Mouse (Mus musculus): ENCODE data around the gene Acy3. TPM values are rescaled to one million over a fixed set of nuclear protein-coding genes. Genes with fewer than 3 reads are reported as not detected.
A peak's percentile ranks its signal among the peaks of the same experiment; 100 is the strongest.

The Acy3 gene
- polyA plus RNA-seq, 1 experiment = 1,670 TPM

- H3K4me1 ChIP-seq (ENCODE audit: control insufficient read depth, insufficient read depth, low read length) = peaks cover 16% of the 10 kb centered on the region
- DNase-seq = no peak
- no peaks in the 10 kb centered on the region; the same call in 1 of the 2 replicates for H3K36me3 ChIP-seq (ENCODE audit: control insufficient read depth, insufficient read depth, low read length)
- 86% methylated on average over 3 of the region's 3 CpGs for WGBS
- no peak for TF ChIP-seq CTCF (conservative IDR thresholded peaks at IDR 0.05; ENCODE audit: insufficient read depth, insufficient read length, low read depth, low read length)
- no peak for TF ChIP-seq POLR2A (IDR thresholded peaks at IDR 0.05; ENCODE audit: low read depth, low read length)
- H3K4me3 ChIP-seq (ENCODE audit: insufficient read depth, low read depth, low read length) = no peak overlapping the region
- H3K27ac ChIP-seq (ENCODE audit: insufficient read depth, low read depth, low read length) = peak overlapping the region; percentile 37; the same call in 1 of the 2 replicates
- no peaks in the 10 kb centered on the region for H3K27me3 ChIP-seq (replicated peaks; ENCODE audit: control insufficient read depth, insufficient read depth, low read length)
Observed at GRCm38 (mm10) chr19:3995505-3995904, 9.1 kb downstream of the Acy3 start.

GRCm38 (mm10) chr19:3996106-3996505, 9.7 kb downstream of the Acy3 start:
- TF ChIP-seq CTCF (conservative IDR thresholded peaks at IDR 0.05; ENCODE audit: insufficient read depth, insufficient read length, low read depth, low read length) = no peak
- no peak for TF ChIP-seq POLR2A (IDR thresholded peaks at IDR 0.05; ENCODE audit: low read depth, low read length)
- whole genome bisulfite sequencing = 60% methylated on average over 7 of the region's 7 CpGs

GRCm38 (mm10) chr19:3996747-3997146, 10.4 kb downstream of the Acy3 start:
- peaks cover 26% of the 10 kb centered on the region for H3K4me1 ChIP-seq (ENCODE audit: control insufficient read depth, insufficient read depth, low read length)
- TF ChIP-seq POLR2A (IDR thresholded peaks at IDR 0.05; ENCODE audit: low read depth, low read length) (no peak), CTCF (conservative IDR thresholded peaks at IDR 0.05; ENCODE audit: insufficient read depth, insufficient read length, low read depth, low read length) (no peak)
- peak overlapping the region; percentile 29; the same call in 1 of the 2 replicates for H3K27ac ChIP-seq (ENCODE audit: insufficient read depth, low read depth, low read length)

More at GRCm38 (mm10) chr19:3996106-3996505, 9.7 kb downstream of the Acy3 start:
- no peaks in the 10 kb centered on the region for H3K36me3 ChIP-seq (ENCODE audit: control insufficient read depth, insufficient read depth, low read length)
- H3K4me1 ChIP-seq (ENCODE audit: control insufficient read depth, insufficient read depth, low read length) = peaks cover 20% of the 10 kb centered on the region
- no peaks in the 10 kb centered on the region for H3K27me3 ChIP-seq (replicated peaks; ENCODE audit: control insufficient read depth, insufficient read depth, low read length)
- H3K27ac ChIP-seq (ENCODE audit: insufficient read depth, low read depth, low read length) = no peak overlapping the region
- no peak for DNase-seq
- H3K4me3 ChIP-seq (ENCODE audit: insufficient read depth, low read depth, low read length) = no peak overlapping the region

GRCm38 (mm10) chr19:3997231-3997630, 10.9 kb downstream of the Acy3 start:
- TF ChIP-seq CTCF (conservative IDR thresholded peaks at IDR 0.05; ENCODE audit: insufficient read depth, insufficient read length, low read depth, low read length) (no peak), POLR2A (IDR thresholded peaks at IDR 0.05; ENCODE audit: low read depth, low read length) (no peak)
- WGBS = 35% methylated on average over 8 of the region's 8 CpGs
- no peaks in the 10 kb centered on the region for H3K27me3 ChIP-seq (replicated peaks; ENCODE audit: control insufficient read depth, insufficient read depth, low read length)
- no peak overlapping the region for H3K4me3 ChIP-seq (ENCODE audit: insufficient read depth, low read depth, low read length)
- peak; percentile 31 for DNase-seq
- H3K27ac ChIP-seq (ENCODE audit: insufficient read depth, low read depth, low read length) = peak overlapping the region; percentile 29; the same call in 1 of the 2 replicates
- H3K36me3 ChIP-seq (ENCODE audit: control insufficient read depth, insufficient read depth, low read length) = no peaks in the 10 kb centered on the region
- peaks cover 26% of the 10 kb centered on the region for H3K4me1 ChIP-seq (ENCODE audit: control insufficient read depth, insufficient read depth, low read length)

More at GRCm38 (mm10) chr19:3996747-3997146, 10.4 kb downstream of the Acy3 start:
- H3K36me3 ChIP-seq (ENCODE audit: control insufficient read depth, insufficient read depth, low read length) = no peaks in the 10 kb centered on the region
- no peaks in the 10 kb centered on the region for H3K27me3 ChIP-seq (replicated peaks; ENCODE audit: control insufficient read depth, insufficient read depth, low read length)
- peak; percentile 84 for DNase-seq
- H3K4me3 ChIP-seq (ENCODE audit: insufficient read depth, low read depth, low read length) = no peak overlapping the region
- WGBS = 51% methylated on average over 8 of the region's 8 CpGs

- Histone ChIP-seq H3K36me3 (ENCODE audit: control insufficient read depth, insufficient read depth, low read length) (no peaks in the 10 kb centered on the region), H3K27me3 (replicated peaks; ENCODE audit: control insufficient read depth, insufficient read depth, low read length) (no peaks in the 10 kb centered on the region), H3K27ac (ENCODE audit: insufficient read depth, low read depth, low read length) (no peak overlapping the region), H3K4me1 (ENCODE audit: control insufficient read depth, insufficient read depth, low read length) (peaks cover 31% of the 10 kb centered on the region), H3K4me3 (ENCODE audit: insufficient read depth, low read depth, low read length) (no peak overlapping the region)
- 75% methylated on average over 8 of the region's 8 CpGs for WGBS
- TF ChIP-seq POLR2A (IDR thresholded peaks at IDR 0.05; ENCODE audit: low read depth, low read length) (no peak), CTCF (conservative IDR thresholded peaks at IDR 0.05; ENCODE audit: insufficient read depth, insufficient read length, low read depth, low read length) (no peak)
- no peak for DNase-seq
Observed at GRCm38 (mm10) chr19:3998335-3998734, 12.0 kb downstream of the Acy3 start.

- TF ChIP-seq CTCF (conservative IDR thresholded peaks at IDR 0.05; ENCODE audit: insufficient read depth, insufficient read length, low read depth, low read length) (no peak), POLR2A (IDR thresholded peaks at IDR 0.05; ENCODE audit: low read depth, low read length) (no peak)
- WGBS = 71% methylated on average over 9 of the region's 9 CpGs
- H3K27me3 ChIP-seq (replicated peaks; ENCODE audit: control insufficient read depth, insufficient read depth, low read length) = no peaks in the 10 kb centered on the region
- DNase-seq = no peak
- no peak overlapping the region; the same call in 1 of the 2 replicates for H3K27ac ChIP-seq (ENCODE audit: insufficient read depth, low read depth, low read length)
- H3K4me3 ChIP-seq (ENCODE audit: insufficient read depth, low read depth, low read length) = 0 out of 2 replicates have a peak overlapping the region, but pooled peaks have one; percentile 33
- no peaks in the 10 kb centered on the region for H3K36me3 ChIP-seq (ENCODE audit: control insufficient read depth, insufficient read depth, low read length)
- peaks cover 31% of the 10 kb centered on the region for H3K4me1 ChIP-seq (ENCODE audit: control insufficient read depth, insufficient read depth, low read length)
Observed at GRCm38 (mm10) chr19:3999121-3999730, 12.9 kb downstream of the Acy3 start.

GRCm38 (mm10) chr19:4000119-4000900, 13.9 kb downstream of the Acy3 start, which contains the start of the genes Nudt8 and Gm49405:
Nudt8 (plus strand) TSS chr19:4000580.
Gm49405 (plus strand) TSS chr19:4000626.
- peak; percentile 84 for TF ChIP-seq POLR2A (IDR thresholded peaks at IDR 0.05; ENCODE audit: low read depth, low read length)
- TF ChIP-seq CTCF (conservative IDR thresholded peaks at IDR 0.05; ENCODE audit: insufficient read depth, insufficient read length, low read depth, low read length) = peak; percentile 82
- H3K4me1 ChIP-seq (ENCODE audit: control insufficient read depth, insufficient read depth, low read length) = peaks cover 31% of the 10 kb centered on the region
- under 1% methylated on average over 64 of the region's 64 CpGs for WGBS

More at GRCm38 (mm10) chr19:4000119-4000900, 13.9 kb downstream of the Acy3 start, which contains the start of the genes Nudt8 and Gm49405:
- peak; percentile 99 for DNase-seq
- H3K27me3 ChIP-seq (replicated peaks; ENCODE audit: control insufficient read depth, insufficient read depth, low read length) = no peaks in the 10 kb centered on the region
- H3K4me3 ChIP-seq (ENCODE audit: insufficient read depth, low read depth, low read length) = peak within 1 kb of the TSS; percentile 87
- peak within 1 kb of the TSS; percentile 90 for H3K27ac ChIP-seq (ENCODE audit: insufficient read depth, low read depth, low read length)
- H3K36me3 ChIP-seq (ENCODE audit: control insufficient read depth, insufficient read depth, low read length) = no peaks in the 10 kb centered on the region
